Mouse (Mus musculus) CH12.LX (cell line): ENCODE results near the gene 6030498E09Rik. TPM values are rescaled to one million over a fixed set of nuclear protein-coding genes. Genes with fewer than 3 reads are reported as not detected.

Experiments used
- DNase-seq: peaks from one replicate; pipeline ENCODE4 v3.0.0-alpha.2; 2013; ENCODE audit errors: extremely low read depth
- H3K27ac ChIP-seq: 2 replicates; pipeline ENCODE4 v1.5.1; 2012; ENCODE audit warnings: low read depth, mild to moderate bottlenecking, control low read depth, moderate library complexity; ENCODE audit not compliant: insufficient read depth
- H3K27me3 ChIP-seq: replicated peaks from 2 replicates; pipeline ENCODE3; 2012; ENCODE audit warnings: inconsistent platforms
- H3K36me3 ChIP-seq, 2 experiments: replicated peaks in 1 of 2; 2 replicates each; pipeline versions ENCODE3 to v1.6.1; 2012; ENCODE audit warnings: inconsistent platforms in 1 of 2, low read length in 1 of 2, mild to moderate bottlenecking in 1 of 2, mixed read lengths in 1 of 2, moderate library complexity in 1 of 2; ENCODE audit not compliant: control insufficient read depth in 1 of 2, insufficient read depth in 1 of 2
- H3K4me1 ChIP-seq, 2 experiments: 2 replicates each; pipeline ENCODE4 v1.6.1; 2012; ENCODE audit warnings: inconsistent platforms in 1 of 2, moderate library complexity in 1 of 2; ENCODE audit not compliant: insufficient read depth in 2 of 2, control insufficient read depth in 1 of 2
- H3K4me2 ChIP-seq: 2 replicates; pipeline ENCODE4 v1.6.1; 2012; ENCODE audit warnings: low read depth, mild to moderate bottlenecking, control low read depth; ENCODE audit not compliant: poor library complexity, insufficient read depth, severe bottlenecking
- H3K4me3 ChIP-seq, 3 experiments: fragments of 150-350 bp in 1 of 3; sonication (generic) in 1 of 3; replicated peaks in 1 of 3; 2 replicates each; pipeline versions ENCODE3 to v1.5.1; 2011 to 2012; ENCODE audit warnings: low read depth in 2 of 3, low read length in 2 of 3, mild to moderate bottlenecking in 2 of 3, moderate library complexity in 2 of 3, control low read depth in 1 of 3, improper control_type of control experiment in 1 of 3, inconsistent platforms in 1 of 3, mixed read lengths in 1 of 3; ENCODE audit not compliant: poor library complexity in 1 of 3
- H3K79me2 ChIP-seq: replicated peaks from 2 replicates; pipeline ENCODE4 v1.6.1; 2012; ENCODE audit warnings: mild to moderate bottlenecking, moderate library complexity; ENCODE audit not compliant: control insufficient read depth, poor library complexity, insufficient read depth, severe bottlenecking; ENCODE audit errors: extremely low read depth
- H3K9ac ChIP-seq: 2 replicates; pipeline ENCODE4 v1.6.1; 2012; ENCODE audit warnings: low read depth, mild to moderate bottlenecking, control low read depth, moderate library complexity; ENCODE audit not compliant: insufficient read depth
- H3K9me3 ChIP-seq: replicated peaks from 2 replicates; pipeline ENCODE3; 2012; ENCODE audit warnings: low read length, inconsistent platforms, mixed read lengths
- EP300 ChIP-seq: IDR thresholded peaks from 2 replicates; pipeline ENCODE4 v1.6.1; 2011; ENCODE audit warnings: low read length, improper control_type of control experiment
- ETS1 ChIP-seq: conservative IDR thresholded peaks from 2 replicates; pipeline ENCODE4 v1.6.1; 2012; ENCODE audit warnings: low read depth, mild to moderate bottlenecking, inconsistent platforms, low read length, improper control_type of control experiment, moderate library complexity
- GABPA ChIP-seq: IDR thresholded peaks from 2 replicates; pipeline ENCODE4 v1.6.1; 2012; ENCODE audit warnings: low read depth, low read length, improper control_type of control experiment, inconsistent platforms; ENCODE audit not compliant: insufficient replicate concordance
- HCFC1 ChIP-seq: IDR thresholded peaks from 2 replicates; pipeline ENCODE4 v1.6.1; 2012; ENCODE audit warnings: low read depth, mild to moderate bottlenecking, inconsistent platforms, low read length, improper control_type of control experiment
- IRF4 ChIP-seq: IDR thresholded peaks from 2 replicates; pipeline ENCODE4 v1.6.1; 2014; ENCODE audit warnings: low read depth, mild to moderate bottlenecking, inconsistent platforms, low read length, improper control_type of control experiment
- JUN ChIP-seq: IDR thresholded peaks from 2 replicates; pipeline ENCODE4 v1.6.1; 2011; ENCODE audit warnings: low read depth, mild to moderate bottlenecking, low read length, improper control_type of control experiment, moderate library complexity; ENCODE audit not compliant: insufficient read depth
- JUND ChIP-seq: conservative IDR thresholded peaks from 2 replicates; pipeline ENCODE4 v1.6.1; 2011; ENCODE audit warnings: low read depth, low read length, improper control_type of control experiment
- MAFK ChIP-seq: IDR thresholded peaks from 2 replicates; pipeline ENCODE4 v1.6.1; 2011; ENCODE audit warnings: low read length, improper control_type of control experiment; ENCODE audit not compliant: insufficient replicate concordance
- MAX ChIP-seq: IDR thresholded peaks from 2 replicates; pipeline ENCODE4 v1.6.1; 2011; ENCODE audit warnings: low read length, improper control_type of control experiment
- MAZ ChIP-seq: IDR thresholded peaks from 2 replicates; pipeline ENCODE4 v1.6.1; 2012; ENCODE audit warnings: low read depth, mild to moderate bottlenecking, inconsistent platforms, low read length, improper control_type of control experiment, moderate library complexity
- MEF2A ChIP-seq: IDR thresholded peaks from 2 replicates; pipeline ENCODE4 v1.6.1; 2014; ENCODE audit warnings: low read depth, mild to moderate bottlenecking, inconsistent platforms, low read length, improper control_type of control experiment, borderline replicate concordance
- NELFE ChIP-seq: IDR thresholded peaks from 2 replicates; pipeline ENCODE4 v1.6.1; 2011; ENCODE audit warnings: low read depth, low read length, improper control_type of control experiment
- PAX5 ChIP-seq: IDR thresholded peaks from 2 replicates; pipeline ENCODE4 v1.6.1; 2012; ENCODE audit warnings: low read length, inconsistent platforms, mixed read lengths
- RAD21 ChIP-seq: IDR thresholded peaks from 2 replicates; pipeline ENCODE4 v1.6.1; 2011; ENCODE audit warnings: low read depth, mild to moderate bottlenecking, low read length, improper control_type of control experiment, moderate library complexity
- RCOR1 ChIP-seq: conservative IDR thresholded peaks from 2 replicates; pipeline ENCODE4 v1.6.1; 2012; ENCODE audit warnings: low read depth, mild to moderate bottlenecking, inconsistent platforms, low read length, improper control_type of control experiment
- SIN3A ChIP-seq: IDR thresholded peaks from 2 replicates; pipeline ENCODE4 v1.6.1; 2012; ENCODE audit warnings: low read length, improper control_type of control experiment, inconsistent platforms
- SMC3 ChIP-seq: IDR thresholded peaks from 2 replicates; pipeline ENCODE4 v1.6.1; 2011; ENCODE audit warnings: low read depth, low read length, improper control_type of control experiment
- USF2 ChIP-seq: conservative IDR thresholded peaks from 2 replicates; pipeline ENCODE4 v1.6.1; 2011; ENCODE audit warnings: low read depth, low read length, improper control_type of control experiment
- ZC3H11A ChIP-seq: IDR thresholded peaks from 2 replicates; pipeline ENCODE4 v1.6.1; 2012; ENCODE audit warnings: low read depth, mild to moderate bottlenecking, inconsistent platforms, low read length, improper control_type of control experiment
- ZKSCAN1 ChIP-seq: IDR thresholded peaks from 2 replicates; pipeline ENCODE4 v1.6.1; 2012; ENCODE audit warnings: low read depth, inconsistent platforms, low read length, improper control_type of control experiment, borderline replicate concordance
- dilution Hi-C: fragments of 300-500 bp; cut with MboI; formaldehyde crosslinking; loops from 2 replicates; pipeline ENCODE4 v1.14.3; 2020; ENCODE audit warnings: low sequenced_read_pairs; ENCODE audit not compliant: extremely low pct_unique_long_range_greater_than_20kb, extremely low pct_ligation_motif_present
- in situ Hi-C: fragments of 300-500 bp; cut with MboI; formaldehyde crosslinking; loops from 3 replicates; pipeline ENCODE4 v1.14.3; 2019; ENCODE audit warnings: low sequenced_read_pairs, low pct_ligation_motif_present, low pct_unique_long_range_greater_than_20kb, mixed read lengths
- polyA plus RNA-seq: library from polyadenylated mRNA; unstranded; fragments of >175 nt; gene quantifications from 2 replicates; pipeline ENCODE4 v1.2.1, GENCODE M21; 2012; ENCODE audit warnings: low read depth; ENCODE audit not compliant: insufficient read length
- total RNA-seq, 2 experiments: library from RNA; depleted of rRNA; stranded (reverse); fragments of 300-350 nt in 1 of 2; fragments of >200 nt in 1 of 2; gene quantifications; 2 replicates each; pipeline ENCODE4 v1.2.3; 2012 to 2014

The 6030498E09Rik gene
- not detected in 2 replicates for total RNA-seq (2012; rRNA removed)
- total RNA-seq (2014; rRNA removed) = not detected in 2 replicates
- polyA plus RNA-seq = not detected in 2 replicates

- H3K27ac ChIP-seq = no peak within 1 kb of the TSS
- no peak within 1 kb of the TSS for H3K4me2 ChIP-seq
- in situ Hi-C loops = no loop called here
- no peaks in the 10 kb centered on the region for H3K4me1 ChIP-seq
- dilution Hi-C loops = no loop called here
- TF ChIP-seq ZC3H11A (no peak), ETS1 (no peak), RAD21 (no peak), IRF4 (no peak), MAX (no peak), PAX5 (no peak), SIN3A (no peak), NELFE (no peak), MAFK (no peak), USF2 (no peak), JUN (no peak), EP300 (no peak), JUND (no peak), RCOR1 (no peak), HCFC1 (no peak), SMC3 (no peak), ZKSCAN1 (no peak), MEF2A (no peak), MAZ (no peak)
- H3K79me2 ChIP-seq = no peaks in the 10 kb centered on the region
- no peak within 1 kb of the TSS for H3K9ac ChIP-seq
- H3K27me3 ChIP-seq = no peaks in the 10 kb centered on the region
- no peak for DNase-seq
- no peaks in the 10 kb centered on the region for H3K36me3 ChIP-seq
- no peaks in the 10 kb centered on the region for H3K9me3 ChIP-seq
- no peak within 1 kb of the TSS for H3K4me3 ChIP-seq
Observed at GRCm38 (mm10) chrX:38772478-38772877, at the start of gene 6030498E09Rik. TSS of gene 6030498E09Rik (plus strand) at chrX:38772671.

- Histone ChIP-seq H3K79me2 (no peaks in the 10 kb centered on the region), H3K27ac (no peak overlapping the region), H3K9me3 (no peaks in the 10 kb centered on the region), H3K27me3 (no peaks in the 10 kb centered on the region), H3K4me2 (no peak overlapping the region), H3K4me1 (no peaks in the 10 kb centered on the region; a peak in 1 of 4 replicates), H3K36me3 (no peaks in the 10 kb centered on the region), H3K9ac (no peak overlapping the region), H3K4me3 (no peak overlapping the region)
- dilution Hi-C loops (no loop called here), in situ Hi-C loops (no loop called here)
- TF ChIP-seq ETS1 (no peak), GABPA (no peak)
- no peak for DNase-seq
Observed at GRCm38 (mm10) chrX:38730081-38730480, 42.4 kb upstream of the 6030498E09Rik start.
